Mouse (Mus musculus) ES-Bruce4 (cell line): ENCODE results near the gene Ppp4r2. TPM values are rescaled to one million over a fixed set of nuclear protein-coding genes. Genes with fewer than 3 reads are reported as not detected.

Experiments
- H3K27ac ChIP-seq: 2 replicates; pipeline ENCODE4 v1.5.1; 2012; ENCODE audit warnings: low read length, inconsistent platforms; ENCODE audit not compliant: insufficient read depth
- H3K27me3 ChIP-seq: 2 replicates; pipeline ENCODE4 v1.6.1; 2012; ENCODE audit warnings: mild to moderate bottlenecking, low read length, inconsistent platforms; ENCODE audit not compliant: control insufficient read depth, poor library complexity, insufficient read depth, severe bottlenecking
- H3K36me3 ChIP-seq: 2 replicates; pipeline ENCODE4 v1.6.1; 2012; ENCODE audit warnings: inconsistent platforms, mild to moderate bottlenecking, low read length, moderate library complexity; ENCODE audit not compliant: control insufficient read depth, poor library complexity, insufficient read depth, severe bottlenecking
- H3K4me1 ChIP-seq: one replicate; pipeline ENCODE4 v1.8.1; 2011; ENCODE audit warnings: low read length; ENCODE audit not compliant: control insufficient read depth, insufficient read depth
- H3K4me3 ChIP-seq: 2 replicates; pipeline ENCODE4 v1.5.1; 2011; ENCODE audit warnings: low read depth, mild to moderate bottlenecking, low read length
- H3K9ac ChIP-seq: 2 replicates; pipeline ENCODE4 v1.6.1; 2012; ENCODE audit warnings: low read depth, mild to moderate bottlenecking, inconsistent platforms; ENCODE audit not compliant: poor library complexity, severe bottlenecking
- H3K9me3 ChIP-seq: replicated peaks from 2 replicates; pipeline ENCODE4 v1.6.1; 2012; ENCODE audit warnings: mild to moderate bottlenecking, low read length, inconsistent platforms; ENCODE audit not compliant: control insufficient read depth, poor library complexity, insufficient read depth, severe bottlenecking
- CTCF ChIP-seq: IDR thresholded peaks from one replicate; pipeline ENCODE4 v1.8.1; 2011; ENCODE audit warnings: low read depth, low read length
- EP300 ChIP-seq: IDR thresholded peaks from 2 replicates; pipeline ENCODE4 v1.6.1; 2011; ENCODE audit warnings: low read depth, low read length; ENCODE audit not compliant: insufficient read depth
- POLR2A ChIP-seq: IDR thresholded peaks from one replicate; pipeline ENCODE4 v1.8.1; 2011; ENCODE audit warnings: low read length; ENCODE audit not compliant: insufficient read depth
- polyA plus RNA-seq: library from polyadenylated mRNA; stranded (reverse); fragments of >200 nt; gene quantifications from 2 replicates; pipeline ENCODE4 v1.2.4, GENCODE M21; 2011; ENCODE audit warnings: low read depth; ENCODE audit not compliant: missing spikeins, insufficient read depth, insufficient read length

Ppp4r2 gene
- 147 and 167 TPM in 2 replicates for polyA plus RNA-seq

DNA sequence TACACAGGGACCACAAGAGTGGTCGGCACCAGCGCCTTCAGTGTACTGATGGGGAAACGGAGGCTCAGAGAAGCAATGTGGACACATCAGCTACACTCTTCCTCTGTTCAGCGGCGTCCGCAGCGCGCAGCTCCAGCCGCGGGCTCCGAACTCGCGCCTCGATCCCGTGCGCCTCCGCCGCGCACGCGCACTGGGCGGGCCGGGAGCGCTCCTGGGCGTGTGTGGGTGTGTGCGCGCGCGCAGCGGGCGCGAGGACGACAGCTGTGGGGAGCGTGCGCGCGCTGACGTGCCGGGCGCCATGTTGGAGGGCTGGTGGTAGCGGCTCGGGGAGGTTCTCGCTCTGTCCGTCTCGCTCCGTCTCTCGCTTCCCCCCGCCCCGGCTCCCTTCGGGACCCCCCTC, at the start of gene Ppp4r2:
Gene Ppp4r2 (plus strand): TSS at position 268 of the 400 bp plus-strand sequence.
- Histone ChIP-seq H3K9ac (peak within 1 kb of the TSS; percentile 100), H3K27me3 (no peaks in the 10 kb centered on the region), H3K9me3 (no peaks in the 10 kb centered on the region; the same call in 1 of the 2 replicates), H3K4me3 (peak within 1 kb of the TSS; percentile 100), H3K27ac (peak within 1 kb of the TSS; percentile 83), H3K4me1 (peaks cover 2% of the 10 kb centered on the region), H3K36me3 (peaks cover 35% of the 10 kb centered on the region)
- TF ChIP-seq POLR2A (peak; percentile 54), CTCF (no peak), EP300 (no peak)

DNA sequence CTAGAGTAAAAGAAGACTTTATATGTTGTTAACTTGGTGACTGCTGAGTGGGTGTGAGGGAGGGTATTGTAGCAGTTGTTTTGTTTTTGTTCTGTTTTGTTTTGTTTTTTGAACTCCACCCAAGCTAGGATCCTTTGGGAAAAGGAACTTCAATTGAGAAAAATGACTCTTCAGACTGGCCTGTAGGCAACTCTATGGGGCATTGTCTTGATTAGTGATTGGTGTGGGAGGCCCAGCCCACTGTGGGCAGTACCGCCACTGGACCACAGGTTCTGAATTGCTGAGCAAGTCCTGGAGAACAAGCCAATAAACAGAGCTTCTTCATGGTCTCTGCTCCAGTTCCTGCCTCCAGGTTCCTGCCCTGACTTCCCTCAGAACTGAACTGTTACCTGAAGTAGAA, 45.7 kb upstream of the Ppp4r2 start:
- Histone ChIP-seq H3K27ac (no peak overlapping the region), H3K9ac (no peak overlapping the region), H3K9me3 (no peaks in the 10 kb centered on the region), H3K4me3 (no peak overlapping the region), H3K4me1 (no peaks in the 10 kb centered on the region), H3K36me3 (no peaks in the 10 kb centered on the region), H3K27me3 (no peaks in the 10 kb centered on the region)
- no peak for TF ChIP-seq POLR2A
- no peak for TF ChIP-seq EP300
- TF ChIP-seq CTCF: no peak

DNA sequence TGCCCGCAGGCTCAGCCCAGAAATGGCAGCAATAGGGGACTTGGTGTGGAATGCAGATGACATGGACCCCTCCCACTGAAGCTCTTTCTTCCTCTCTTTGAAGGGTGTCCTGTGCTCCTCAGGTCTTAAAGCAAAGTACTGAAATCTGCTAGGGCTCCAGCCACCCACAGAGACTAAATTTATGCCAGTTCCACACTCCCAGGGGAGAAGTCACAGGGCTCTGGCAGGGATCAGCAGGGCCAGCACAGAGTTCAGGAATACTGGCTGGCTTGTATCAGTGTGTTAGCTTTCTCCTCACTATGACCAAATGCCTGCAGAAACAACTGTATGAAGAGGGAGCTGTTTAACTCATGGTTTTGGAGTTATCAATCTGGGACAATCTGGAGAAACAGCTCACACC, 44.3 kb upstream of the Ppp4r2 start:
- Histone ChIP-seq H3K4me3 (no peak overlapping the region), H3K36me3 (no peaks in the 10 kb centered on the region), H3K4me1 (no peaks in the 10 kb centered on the region), H3K9me3 (no peaks in the 10 kb centered on the region), H3K27ac (no peak overlapping the region), H3K27me3 (no peaks in the 10 kb centered on the region), H3K9ac (no peak overlapping the region)
- TF ChIP-seq EP300: no peak
- TF ChIP-seq CTCF: no peak
- TF ChIP-seq POLR2A: no peak

DNA sequence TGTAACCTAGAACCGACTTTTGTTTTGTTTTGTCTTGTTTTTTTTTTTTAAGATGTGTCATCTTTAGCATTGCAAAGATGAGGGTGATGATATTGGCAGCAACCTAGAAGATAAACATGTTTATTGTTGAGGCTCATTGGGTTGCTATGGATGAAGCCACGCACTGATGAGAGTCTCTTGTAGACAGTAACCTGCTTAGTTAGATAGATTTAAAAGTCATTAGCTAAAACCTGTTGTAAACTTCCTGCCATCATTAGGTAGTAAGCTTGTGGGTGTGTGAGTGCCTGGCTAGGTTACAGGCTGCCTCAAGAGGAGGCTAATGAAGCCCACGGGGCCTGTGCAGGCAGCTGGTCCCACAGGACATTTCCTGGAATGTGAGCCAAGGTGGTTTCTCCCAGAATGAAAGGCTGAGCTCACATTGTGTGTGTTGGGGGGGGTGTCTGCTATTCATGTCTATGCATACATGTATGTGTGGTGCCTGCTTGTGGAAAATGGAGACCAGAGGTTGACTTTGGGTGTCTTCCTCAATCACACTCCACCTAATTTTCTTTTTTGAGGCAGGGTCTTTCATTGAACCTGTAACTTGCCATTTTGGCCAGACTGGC, 41.3 kb upstream of the Ppp4r2 start:
- Histone ChIP-seq H3K9me3 (no peaks in the 10 kb centered on the region), H3K9ac (no peak overlapping the region), H3K4me1 (no peaks in the 10 kb centered on the region), H3K27ac (no peak overlapping the region), H3K36me3 (no peaks in the 10 kb centered on the region), H3K4me3 (no peak overlapping the region), H3K27me3 (no peaks in the 10 kb centered on the region)
- TF ChIP-seq EP300 (no peak), CTCF (no peak), POLR2A (no peak)

DNA sequence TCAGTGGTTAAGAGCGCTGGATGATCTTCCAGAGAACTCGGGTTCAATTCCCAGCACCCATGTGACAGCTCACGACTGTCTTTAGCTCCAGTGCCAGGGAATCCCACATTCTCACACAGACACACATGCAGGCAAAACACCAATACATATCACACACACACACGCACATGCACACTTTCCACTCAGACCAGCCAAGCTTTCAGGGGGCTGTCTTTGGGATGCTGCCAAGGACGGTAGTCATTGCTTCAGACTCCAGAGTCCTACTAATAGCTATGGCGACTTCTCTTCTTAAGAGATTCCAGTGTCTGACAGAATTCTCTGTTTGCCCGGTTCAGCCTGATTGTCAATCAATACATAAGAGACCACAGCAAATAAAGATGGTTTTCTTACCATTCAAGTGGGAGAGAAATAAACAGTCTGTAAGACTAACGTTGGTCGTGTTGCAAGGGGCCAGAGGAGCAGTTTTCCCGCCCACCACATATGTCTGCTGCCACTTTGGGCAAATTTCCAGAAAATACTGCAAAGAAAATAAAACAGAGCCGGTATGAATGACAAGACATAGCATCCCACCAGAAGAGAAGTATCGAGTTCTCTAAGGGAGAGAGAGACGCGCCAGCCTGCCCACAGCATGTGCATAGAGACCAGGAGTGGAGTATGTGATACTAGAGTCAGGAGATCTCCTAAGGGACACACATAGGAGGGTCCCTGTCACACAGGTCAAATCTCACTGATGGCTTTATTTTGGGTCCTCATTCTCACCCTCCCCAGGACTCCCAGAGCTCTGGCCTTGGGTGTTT, 40.3 kb upstream of the Ppp4r2 start:
- Histone ChIP-seq H3K36me3 (no peaks in the 10 kb centered on the region), H3K27me3 (no peaks in the 10 kb centered on the region), H3K9ac (no peak overlapping the region), H3K27ac (no peak overlapping the region), H3K4me1 (no peaks in the 10 kb centered on the region), H3K4me3 (no peak overlapping the region), H3K9me3 (no peaks in the 10 kb centered on the region)
- TF ChIP-seq EP300 (no peak), POLR2A (no peak), CTCF (no peak)

DNA sequence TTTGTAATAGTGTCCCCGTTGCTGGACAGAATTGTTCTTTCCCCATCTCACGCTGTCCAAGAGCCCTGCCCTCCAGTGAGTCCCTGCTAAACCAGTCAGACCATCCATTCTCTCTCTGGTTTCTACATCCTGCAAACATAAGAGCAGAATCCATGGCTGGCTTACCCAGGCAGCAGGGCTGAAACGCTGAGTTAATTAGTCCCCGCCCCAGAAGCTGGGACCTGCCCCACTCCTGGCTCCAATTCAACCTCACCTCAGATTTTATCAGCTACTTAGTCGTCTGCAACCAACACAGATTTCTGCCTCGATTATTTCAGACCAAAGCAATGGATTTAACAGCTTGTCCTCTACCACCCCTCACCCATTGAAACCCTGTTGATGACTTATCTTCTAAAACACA, 37.6 kb upstream of the Ppp4r2 start:
- Histone ChIP-seq H3K27ac (no peak overlapping the region), H3K27me3 (no peaks in the 10 kb centered on the region), H3K9me3 (no peaks in the 10 kb centered on the region), H3K4me3 (no peak overlapping the region), H3K4me1 (no peaks in the 10 kb centered on the region), H3K36me3 (no peaks in the 10 kb centered on the region), H3K9ac (no peak overlapping the region)
- TF ChIP-seq EP300: no peak
- no peak for TF ChIP-seq CTCF
- TF ChIP-seq POLR2A: no peak
